Mouse (Mus musculus): ENCODE measurements around the gene Thsd4.

Gene Thsd4

DNA sequence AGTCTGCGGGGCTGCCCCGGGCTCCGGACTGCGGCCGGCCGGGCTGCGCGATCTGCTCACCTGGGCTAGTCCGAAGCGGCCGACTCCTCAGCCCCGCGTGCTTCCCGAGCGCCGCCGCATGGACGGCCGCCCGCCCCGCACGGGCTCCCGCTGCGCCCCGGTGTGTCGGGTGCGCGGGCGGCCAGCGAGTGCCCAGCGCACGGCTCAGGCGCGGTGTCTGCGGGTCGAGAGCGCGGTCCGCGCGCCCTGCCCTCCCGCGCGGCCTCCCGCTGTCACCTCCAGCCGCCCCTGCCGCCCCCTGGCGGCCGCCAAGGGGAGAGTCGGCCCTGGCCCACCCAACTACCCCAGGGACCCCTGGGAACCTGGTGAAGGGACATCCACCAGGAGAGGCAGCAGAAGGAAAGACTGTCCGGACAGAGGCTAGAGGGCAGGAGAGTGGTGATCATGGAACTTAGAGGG is at the start of gene Thsd4:
TSS of gene Thsd4 (minus strand) at position 241 of the 459 bp plus-strand sequence.
- no peak for DNase-seq (ENCODE audit: low read depth, low spot score)

DNA sequence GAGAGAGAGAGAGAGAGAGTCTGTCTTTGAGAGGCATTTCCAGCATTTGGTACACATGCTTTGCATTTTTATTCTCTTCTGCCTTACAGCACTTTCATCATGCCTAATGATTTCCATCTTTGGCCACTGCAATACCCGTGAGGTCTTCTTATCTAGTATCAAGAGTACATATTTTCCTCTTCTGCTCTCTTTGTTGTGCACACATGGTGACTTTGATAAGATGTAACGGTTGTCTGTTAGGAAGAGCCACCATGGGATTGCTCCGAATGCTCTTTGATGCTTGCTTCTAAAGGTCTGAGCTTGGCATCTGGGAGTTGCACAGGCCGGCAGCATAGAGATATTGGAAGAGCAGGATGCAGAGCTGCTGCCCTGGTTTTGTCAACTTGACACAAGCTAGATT is 49.2 kb upstream of the Thsd4 start:
- DNase-seq (ENCODE audit: low read depth, low spot score), result no peak

DNA sequence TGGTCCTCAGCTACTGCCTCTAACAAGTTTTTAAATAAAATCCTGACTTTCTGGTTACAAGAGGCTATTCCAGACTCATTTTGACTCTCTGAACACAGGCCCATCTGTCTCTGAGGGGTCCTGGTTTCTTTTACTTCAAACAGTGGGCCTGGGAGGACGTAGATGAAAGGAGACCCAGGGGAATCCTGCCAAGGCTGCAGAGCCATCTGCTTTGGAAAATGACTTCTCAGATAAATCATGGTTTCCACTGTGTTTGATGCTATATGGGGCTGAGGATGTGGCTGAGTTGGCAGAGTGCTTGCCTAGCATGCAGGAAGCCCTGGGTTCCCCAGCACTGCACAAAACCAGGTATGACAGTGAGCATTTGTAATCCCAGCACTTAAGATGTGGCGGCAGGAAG is 47.5 kb upstream of the Thsd4 start:
- DNase-seq (ENCODE audit: low read depth, low spot score), result no peak

DNA sequence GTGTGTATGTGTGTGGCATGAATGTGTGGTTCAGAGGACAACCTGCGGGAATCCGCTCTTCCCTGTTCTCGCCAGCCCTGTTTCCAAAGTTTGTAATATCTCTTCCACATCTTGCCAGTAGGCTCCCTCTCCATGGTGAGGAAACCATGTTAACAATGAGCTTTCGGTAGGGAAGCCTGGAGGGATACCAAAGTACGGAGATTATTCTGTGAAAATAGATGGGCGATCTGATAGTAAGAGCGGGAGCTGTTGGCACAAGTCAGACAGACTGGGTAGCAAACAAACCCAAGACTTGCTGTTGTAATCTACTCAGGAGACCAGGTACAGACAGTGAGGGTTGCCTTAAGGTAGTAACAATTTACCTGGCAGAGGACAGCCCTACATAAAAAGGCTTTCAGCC is 42.0 kb upstream of the Thsd4 start:
- DNase-seq (ENCODE audit: low read depth, low spot score), result no peak

DNA sequence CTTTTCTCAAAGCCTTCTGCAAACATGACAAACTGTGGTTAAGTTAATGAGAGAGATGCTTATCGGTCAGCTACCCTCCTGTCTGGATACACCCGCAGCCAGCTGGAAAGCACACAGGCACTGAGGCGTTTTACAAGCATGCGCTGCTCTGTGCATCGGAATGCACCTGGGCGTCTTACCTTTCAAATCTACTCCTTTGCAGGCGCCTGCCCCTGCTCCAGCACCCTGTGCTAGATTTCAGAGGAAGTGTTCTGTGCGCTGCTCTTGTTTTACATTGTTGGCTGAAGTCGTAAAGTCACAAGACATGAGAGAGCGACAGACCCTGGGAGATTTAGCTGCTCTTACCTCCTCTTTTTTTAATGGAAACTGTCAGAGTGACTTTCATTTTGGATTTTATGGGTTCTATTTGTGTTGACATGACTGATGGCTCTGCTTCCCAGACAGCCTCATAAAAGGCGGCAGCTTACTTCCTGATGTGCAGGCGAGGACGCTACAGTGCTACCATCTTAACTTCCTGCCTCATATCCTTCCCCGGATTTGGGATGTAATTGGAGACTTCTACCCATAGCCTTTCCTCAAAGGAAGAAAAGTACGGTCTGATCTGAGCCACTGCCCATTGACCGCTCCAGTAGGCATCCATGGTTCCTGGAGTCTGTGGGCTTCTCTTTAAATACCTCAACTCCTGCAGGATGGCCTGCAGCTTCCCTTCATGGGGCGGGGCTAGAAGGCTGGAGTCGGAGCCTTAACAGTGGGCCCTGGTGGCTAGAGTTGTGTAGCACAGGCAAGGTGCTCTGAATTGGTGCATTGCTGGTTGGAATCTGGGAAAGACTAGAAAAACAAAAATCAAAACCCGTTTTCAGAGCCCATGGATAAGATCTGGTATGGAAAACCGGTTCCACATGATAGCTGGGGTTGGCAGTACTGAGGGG is 40.9 kb upstream of the Thsd4 start:
- peak; percentile 42 for DNase-seq (ENCODE audit: low read depth, low spot score)

DNA sequence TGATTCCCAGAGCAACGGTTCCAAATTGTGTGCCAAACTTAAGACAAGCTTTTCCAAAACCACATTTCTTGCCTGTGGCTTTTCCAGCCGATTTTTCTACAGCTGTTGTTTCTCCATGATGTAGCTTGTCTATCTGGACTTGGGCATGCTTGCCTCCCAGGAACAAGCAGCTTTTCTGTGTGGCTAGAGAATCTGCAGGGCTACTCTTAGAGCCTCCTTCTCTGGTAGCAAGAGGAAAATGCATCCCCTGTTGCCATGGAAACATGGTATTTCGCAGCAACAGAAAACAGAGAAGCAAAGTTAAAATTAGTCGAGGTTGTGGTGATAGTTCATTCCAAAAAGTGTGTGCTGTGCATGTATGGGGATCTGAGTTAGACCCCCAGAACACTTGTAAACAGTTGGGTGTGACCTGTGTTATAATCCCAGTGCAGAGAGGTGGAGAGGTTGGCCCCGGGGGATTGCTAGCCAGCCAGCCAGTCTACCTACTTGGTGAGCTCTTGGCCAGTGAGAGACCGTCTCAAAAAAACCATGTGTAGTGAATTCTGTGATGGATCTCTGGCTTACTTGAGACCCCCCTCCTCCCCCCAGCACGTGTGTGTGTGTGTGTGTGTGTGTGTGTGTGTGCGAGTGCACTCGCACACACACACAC is 39.9 kb upstream of the Thsd4 start:
- DNase-seq (ENCODE audit: low read depth, low spot score), result peak; percentile 22

DNA sequence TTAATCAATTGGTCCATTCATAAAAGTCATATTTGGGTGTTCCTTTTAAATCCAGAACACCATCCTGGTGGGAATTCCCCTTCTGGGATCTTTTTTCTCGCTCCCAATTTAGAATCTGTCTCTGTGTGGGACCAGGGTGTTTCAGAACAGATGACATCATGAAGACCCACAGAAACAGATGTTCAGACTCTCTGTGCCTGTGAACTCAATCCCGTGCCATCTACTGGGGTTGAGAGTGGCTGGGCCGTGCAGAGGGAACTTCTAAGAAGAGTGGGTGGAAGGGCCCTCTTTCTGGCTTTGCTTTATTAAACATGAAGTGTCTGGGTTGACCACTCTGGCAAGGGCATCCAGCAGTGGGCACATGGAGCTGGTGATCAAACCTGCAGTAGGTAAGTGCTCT is 36.7 kb upstream of the Thsd4 start:
- DNase-seq (ENCODE audit: low read depth, low spot score), result no peak

DNA sequence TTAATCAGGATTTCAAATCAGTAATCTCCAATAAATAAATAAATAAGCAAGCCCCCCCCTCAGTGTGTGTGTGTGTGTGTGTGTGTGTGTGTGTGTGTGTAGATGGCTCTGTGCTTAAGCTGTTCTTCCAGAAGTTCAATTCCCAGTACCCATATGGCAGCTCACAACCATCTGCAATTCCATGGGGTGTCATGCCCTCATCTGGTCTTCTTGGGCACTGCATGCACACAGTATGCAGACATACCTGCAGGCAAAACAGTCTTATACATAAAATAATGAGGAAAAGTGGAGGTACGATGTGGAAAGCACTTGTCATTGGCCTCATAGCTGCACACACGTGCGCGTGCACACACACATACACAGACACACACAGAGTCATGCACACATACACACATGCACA is 29.4 kb upstream of the Thsd4 start:
- DNase-seq (ENCODE audit: low read depth, low spot score), result no peak

DNA sequence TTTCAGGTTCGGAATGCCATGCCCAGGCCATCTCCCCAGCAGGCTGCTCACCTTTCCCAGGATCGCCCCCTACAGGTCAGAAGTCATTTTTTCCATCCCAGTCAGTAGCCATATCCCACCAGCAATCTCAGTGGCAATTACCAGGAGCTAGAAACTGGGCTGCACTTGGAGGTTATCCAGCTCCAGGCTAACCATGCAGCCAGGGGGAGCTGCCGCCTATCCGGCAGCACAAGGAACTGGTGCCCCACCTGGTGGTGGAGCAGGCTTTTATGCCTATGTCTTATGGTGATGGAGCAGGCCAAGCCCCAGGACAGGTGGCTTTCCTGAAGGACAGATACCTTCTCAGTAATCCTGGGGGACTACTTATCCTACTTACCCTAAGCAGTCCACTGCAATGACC is 26.3 kb upstream of the Thsd4 start:
- peak; percentile 13 for DNase-seq (ENCODE audit: low read depth, low spot score)

DNA sequence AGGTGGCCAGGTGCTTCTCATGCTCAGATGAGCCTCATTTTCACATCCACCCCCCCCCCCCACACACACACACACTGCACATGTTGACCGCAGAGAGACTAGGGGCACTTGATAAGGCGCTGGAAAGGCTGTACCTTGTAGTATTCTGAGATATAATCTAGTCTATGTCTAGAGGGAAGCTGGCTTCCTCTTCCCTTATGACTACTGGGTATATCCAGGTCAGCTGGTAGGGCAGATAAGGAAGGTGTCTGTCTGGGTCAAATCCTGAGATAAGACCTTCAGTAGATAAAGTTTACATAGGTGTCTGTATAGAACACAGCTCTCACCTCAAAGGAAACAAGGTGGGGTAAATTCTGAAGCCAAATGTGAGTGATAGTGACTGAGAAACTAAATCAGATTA is 24.3 kb upstream of the Thsd4 start:
- no peak for DNase-seq (ENCODE audit: low read depth, low spot score)

DNA sequence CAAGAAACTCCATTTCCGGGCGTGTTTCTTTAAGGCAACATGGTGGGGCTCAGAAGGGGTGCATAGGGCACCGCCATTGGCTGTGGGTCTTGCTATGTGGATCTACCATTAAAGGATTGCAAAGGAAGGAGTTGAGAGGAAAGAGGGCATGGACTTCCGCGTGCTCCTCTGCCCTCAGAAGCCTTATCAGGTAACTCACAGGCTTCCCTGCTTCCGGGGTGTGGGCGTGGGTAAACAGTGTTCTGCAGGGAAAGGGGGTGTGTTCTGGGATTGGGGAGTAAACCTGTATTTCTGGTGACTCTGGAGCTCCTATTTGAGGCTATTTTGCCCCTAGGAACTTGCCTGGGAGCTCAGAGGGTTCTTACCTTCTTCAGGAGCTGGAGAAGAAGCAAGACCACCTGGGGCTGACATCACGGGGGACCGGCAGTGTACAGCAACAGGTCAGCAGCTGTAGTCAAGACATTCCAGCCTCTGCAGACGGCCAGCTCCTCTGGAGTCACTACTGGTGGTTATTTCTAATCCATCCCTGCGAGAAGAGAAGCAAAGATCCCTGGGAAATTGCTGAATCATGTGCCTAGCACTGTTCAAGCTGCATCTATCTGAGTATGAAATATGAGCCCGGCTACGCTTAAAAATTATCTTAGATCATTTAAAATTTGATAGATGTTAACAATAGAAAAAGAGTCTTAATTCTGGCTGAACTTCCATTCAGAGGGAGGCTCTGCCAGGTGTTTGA is 23.7 kb upstream of the Thsd4 start:
- DNase-seq (ENCODE audit: low read depth, low spot score), result no peak

DNA sequence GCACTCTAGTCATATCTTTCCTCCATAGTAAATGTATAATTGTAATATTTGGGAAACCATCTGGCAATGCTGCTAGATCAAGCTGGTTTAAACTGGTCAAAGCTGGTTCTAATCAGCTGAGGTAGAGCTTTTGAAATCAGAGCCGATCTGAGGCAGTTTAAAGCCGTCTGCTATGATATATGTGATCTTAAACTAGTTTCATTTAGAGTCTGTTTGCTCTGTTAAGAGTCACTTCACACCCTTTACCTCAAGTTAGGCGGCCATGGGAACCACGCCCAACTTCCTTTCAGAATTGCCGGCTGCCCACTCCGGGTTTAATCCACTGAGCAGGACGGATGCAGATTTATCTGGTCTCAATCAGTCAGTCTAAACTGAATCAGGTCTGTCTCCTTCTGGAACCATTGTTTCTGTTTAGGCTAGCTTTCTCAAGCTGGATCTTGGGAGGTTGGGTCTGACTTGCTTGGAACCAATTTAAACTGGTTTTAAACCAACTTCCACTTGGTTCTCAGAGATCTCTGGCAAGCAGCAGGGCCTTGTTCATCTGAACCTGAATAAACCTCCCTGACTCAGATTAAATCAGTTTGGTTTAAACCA is 21.7 kb upstream of the Thsd4 start:
- no peak for DNase-seq (ENCODE audit: low read depth, low spot score)

DNA sequence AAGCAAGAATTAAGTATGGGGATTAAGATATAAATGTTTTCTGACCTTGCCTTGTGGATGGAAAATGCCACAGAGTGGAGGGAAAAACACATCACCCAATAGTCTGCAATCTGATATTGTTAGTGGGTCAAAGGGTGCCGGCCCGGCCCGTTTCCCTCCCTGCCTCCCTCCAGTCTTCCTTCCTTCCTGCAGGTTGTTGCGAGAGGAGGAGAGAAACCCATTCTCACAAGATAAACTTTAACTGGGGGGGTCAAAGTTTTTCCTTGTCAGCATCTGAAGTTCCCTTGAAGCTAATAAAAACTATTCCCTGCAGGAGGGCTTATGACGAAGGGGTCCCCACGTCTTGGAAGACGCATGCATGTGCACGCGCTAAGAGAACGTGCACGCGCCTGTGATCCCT is 8.5 kb upstream of the Thsd4 start:
- no peak for DNase-seq (ENCODE audit: low read depth, low spot score)

DNA sequence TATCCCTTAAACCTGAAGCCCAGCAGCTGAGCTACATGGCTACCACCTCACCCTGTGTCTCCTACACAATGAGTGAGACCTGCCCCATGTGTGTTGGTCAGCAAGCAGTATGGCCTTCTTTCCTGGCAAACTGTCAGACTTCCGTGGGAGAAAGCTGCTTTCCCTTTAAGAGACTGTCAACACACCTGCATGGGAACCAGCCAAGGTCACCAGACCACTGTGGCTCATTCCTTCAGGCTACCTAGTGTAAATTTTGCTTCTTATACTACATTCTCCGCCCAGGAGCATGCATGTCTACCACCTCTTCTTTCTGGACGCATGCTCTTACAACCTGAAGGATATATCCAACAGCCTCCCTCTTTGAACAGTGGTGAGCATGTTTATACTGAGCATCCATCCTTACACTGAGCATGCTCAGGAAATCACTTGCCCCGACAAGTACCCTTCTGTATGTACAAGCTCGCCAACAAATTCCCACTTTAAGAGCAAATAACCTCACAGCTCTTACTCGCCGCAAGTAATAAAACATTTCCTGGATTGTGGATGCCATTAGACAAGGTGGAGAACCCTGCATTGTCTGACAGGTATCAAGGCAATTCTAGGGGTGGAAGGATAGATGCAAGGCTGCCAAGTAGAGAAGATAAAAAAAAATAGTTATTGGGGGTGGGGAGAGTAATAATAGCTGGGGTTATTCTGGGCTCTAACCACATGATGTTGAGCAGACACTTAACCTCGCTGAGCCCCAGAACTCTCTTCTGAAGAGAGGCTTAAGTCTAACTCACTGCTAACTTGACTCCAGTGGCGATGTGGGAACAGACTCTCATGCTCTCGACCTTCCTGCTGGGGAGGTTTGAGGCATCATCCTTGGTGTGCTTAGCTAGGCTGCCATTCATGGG is 7.8 kb upstream of the Thsd4 start:
- DNase-seq (ENCODE audit: low read depth, low spot score), result no peak

DNA sequence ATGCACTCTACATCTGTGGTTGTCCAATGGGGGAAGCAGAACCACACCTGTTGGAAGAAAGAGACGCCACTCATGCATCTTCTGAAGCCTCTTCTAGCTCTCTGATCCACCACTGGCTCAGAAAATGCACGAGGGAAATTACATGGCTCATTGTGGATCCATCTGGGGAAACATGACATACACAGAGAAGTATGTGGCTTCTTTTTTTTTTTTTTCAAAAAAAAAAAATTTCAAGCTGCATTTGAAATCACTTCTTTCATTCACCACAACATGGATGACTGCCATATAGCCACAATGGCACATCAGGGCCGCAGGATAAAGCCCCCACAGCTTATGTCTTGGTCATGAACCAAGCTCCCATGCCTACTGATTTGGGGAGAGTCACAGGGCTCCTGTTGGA is 6.4 kb upstream of the Thsd4 start:
- DNase-seq (ENCODE audit: low read depth, low spot score), result no peak

DNA sequence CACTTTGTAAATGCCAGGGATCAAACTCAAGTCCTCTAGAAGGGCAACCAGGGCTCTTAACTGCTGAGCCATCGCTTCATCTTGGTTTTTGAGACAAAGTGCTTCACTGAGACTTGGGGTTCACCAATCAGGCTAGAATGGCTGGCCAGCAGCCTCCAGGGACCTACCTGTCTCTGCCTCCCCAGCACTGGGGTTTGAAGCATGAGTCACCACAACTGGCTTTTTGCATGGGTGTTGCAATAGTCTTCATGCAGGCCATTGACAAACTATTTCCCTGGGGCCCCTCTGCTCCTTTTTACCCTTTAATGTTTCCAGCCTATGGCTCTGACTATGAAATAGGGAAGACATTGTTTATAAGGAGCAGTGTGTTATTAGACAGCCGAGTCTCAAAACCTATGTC is 6.0 kb upstream of the Thsd4 start:
- DNase-seq (ENCODE audit: low read depth, low spot score), result no peak

DNA sequence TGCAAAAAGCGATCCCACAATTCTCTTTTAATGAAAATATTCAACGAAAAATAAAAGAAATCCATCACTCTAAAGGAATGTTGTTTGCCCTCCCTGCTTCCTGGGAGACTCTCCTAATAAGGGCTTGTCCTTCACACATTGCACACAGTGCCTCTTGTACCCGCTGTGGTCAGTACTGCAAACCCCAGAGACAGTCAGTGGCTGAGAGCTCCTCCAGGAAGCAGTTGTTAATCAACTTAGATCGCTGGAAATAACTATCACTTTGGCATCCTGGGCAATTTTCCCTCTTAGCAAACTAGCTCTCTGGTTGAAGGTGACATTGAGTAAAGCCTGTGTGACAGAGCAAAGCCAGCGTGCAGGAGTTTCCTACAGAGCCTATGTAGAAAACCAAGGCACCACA is 5.2 kb upstream of the Thsd4 start:
- no peak for DNase-seq (ENCODE audit: low read depth, low spot score)

DNA sequence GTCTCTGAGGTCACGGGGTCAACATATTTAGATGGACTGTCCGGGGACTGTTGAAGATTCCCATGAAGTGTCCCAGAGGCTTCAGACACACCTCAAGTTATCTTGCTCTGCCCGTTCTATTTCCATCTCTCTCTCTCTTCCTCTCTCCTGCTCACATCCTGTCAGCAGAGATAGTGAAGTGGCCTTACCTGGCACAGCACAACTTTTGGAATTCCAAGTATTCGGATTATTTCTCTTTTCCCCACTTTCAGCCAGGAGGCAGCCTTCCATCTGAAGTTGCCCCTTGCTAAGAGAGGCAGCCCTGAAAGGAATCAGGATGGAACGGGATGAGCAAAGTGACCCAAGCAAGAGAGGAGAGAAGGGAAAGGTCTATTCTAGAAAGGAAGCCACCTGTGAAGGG is 4.3 kb upstream of the Thsd4 start:
- DNase-seq (ENCODE audit: low read depth, low spot score), result no peak

DNA sequence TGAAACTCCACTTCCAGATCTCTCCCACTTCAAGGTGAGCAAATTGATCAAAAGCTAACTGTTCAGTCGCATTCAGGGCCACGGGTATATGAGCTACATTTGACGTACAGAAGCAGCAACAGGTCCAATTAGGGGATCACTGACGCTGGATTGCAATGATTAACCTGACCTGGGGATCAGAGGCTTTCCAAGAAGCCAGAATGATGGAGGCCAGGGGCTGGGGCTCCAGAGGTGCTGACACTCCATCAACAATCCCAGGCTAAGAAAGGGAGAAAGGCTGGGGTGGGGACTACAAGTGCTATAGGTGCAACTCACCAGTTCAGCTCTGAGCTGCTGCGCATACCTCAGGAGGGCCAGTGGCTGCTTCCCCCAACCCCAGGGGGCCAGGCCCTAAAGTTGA is 703 bp downstream of the Thsd4 start:
- DNase-seq (ENCODE audit: low read depth, low spot score), result no peak

DNA sequence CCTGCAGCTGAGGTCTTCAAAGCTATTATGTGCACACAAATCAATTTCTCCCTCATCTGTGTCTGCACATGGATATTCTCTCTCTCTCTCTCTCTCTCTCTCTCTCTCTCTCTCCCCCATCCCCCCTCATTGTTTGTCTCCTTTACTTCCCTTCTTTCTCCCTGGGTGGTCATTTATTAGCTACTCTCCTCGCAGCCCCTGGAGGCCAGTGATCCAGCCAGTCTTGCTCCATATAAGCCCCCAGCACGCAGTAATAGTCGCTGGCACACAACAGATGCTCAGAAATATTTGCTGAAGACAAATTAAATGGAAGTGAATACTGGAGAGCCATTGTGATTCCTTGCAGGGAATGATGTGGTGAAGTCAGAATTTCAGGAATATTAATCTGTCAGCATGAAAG is 2.2 kb downstream of the Thsd4 start:
- DNase-seq (ENCODE audit: low read depth, low spot score), result no peak

DNA sequence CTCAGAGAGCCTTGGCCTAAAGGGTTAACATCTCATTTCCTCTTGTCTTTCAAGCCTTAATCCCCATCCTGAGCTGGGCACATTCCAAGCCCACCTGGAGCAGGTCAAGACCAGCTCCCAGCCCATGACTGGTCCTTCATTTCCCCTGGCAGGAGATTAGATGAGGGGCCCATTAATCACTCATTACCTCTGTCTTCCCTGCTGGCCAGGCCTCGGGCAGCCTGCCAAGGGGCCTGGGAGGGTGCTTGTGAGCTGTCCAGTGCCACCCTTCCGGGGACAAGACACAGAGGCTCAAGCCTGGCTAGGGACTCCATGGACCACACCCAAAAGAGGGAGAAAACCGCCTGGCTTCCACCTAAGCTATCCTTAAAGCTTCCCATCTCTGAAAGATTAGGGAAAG is 3.6 kb downstream of the Thsd4 start:
- DNase-seq (ENCODE audit: low read depth, low spot score), result no peak
